Mouse (Mus musculus): ENCODE measurements around the gene Neu3. TPM values are rescaled to one million over a fixed set of nuclear protein-coding genes. Genes with fewer than 3 reads are reported as not detected.
"Not testable (repeated sequence)": the region's sequence is repeated elsewhere in the genome, so short reads cannot be mapped to it uniquely, and the experiment has no call there.

Gene Neu3
- total RNA-seq, 1 experiment from 2014 or later: 3.7 TPM

DNA sequence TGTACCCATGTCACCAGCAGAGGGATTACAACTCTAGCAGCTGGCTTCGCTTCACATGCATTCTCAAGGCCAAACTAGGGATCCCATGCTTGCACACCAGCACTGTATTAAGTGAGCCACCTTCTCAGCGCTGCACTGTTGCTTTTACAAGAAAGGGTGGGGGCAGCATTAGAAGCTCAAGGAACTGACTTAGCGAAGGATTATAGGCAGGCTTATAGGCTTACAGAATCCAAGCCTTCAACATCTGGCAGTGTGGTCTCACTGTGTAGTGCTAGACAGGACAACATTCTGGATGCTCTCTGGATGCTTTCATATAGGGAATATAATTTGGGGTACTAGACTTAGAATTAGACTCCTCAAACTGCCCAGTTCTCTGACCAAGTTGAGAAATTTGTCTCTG, 10.0 kb upstream of the Neu3 start:
- ATAC-seq (replicated peaks in 1 of 2; ENCODE audit: insufficient read depth in 1 of 2, low FRiP score in 2 of 2, low TSS enrichment in 1 of 2, low read depth in 1 of 2, poor library complexity in 2 of 2, severe bottlenecking in 2 of 2): no peak

DNA sequence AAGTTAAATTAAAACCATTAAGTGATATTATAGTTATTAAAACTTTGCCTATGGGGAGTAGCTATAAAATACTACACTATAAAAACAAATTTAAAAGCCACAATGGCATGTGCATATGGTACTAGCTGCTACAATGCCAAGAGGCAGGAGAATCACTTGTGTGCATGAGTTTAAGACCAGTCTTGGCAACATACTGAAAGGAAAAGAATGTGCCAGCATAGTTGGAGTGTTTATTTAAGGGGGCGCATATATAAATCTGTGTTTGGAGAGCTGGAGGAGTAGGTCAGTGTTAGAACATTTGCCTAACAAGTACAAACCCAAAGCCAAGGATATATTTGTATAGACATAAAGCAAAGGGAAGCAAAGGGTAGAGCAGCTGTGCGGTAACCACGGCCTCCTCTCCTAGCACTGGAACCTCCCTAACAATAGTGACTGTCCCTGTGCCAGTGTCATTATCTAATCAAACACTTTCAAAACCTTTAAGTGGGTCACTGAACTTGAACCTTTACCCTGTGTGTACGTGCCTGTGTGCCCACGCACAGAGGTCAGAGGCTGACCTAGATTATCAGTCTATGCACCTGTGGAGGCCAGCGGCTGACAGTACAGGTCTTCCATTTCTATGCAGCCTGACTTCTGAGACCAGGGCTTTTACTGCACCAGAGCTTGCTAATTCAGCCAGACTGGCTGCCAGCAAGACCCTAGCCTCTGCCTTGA, 9.3 kb upstream of the Neu3 start:
- ATAC-seq (replicated peaks in 1 of 2; ENCODE audit: insufficient read depth in 1 of 2, low FRiP score in 2 of 2, low TSS enrichment in 1 of 2, low read depth in 1 of 2, poor library complexity in 2 of 2, severe bottlenecking in 2 of 2): no peak

DNA sequence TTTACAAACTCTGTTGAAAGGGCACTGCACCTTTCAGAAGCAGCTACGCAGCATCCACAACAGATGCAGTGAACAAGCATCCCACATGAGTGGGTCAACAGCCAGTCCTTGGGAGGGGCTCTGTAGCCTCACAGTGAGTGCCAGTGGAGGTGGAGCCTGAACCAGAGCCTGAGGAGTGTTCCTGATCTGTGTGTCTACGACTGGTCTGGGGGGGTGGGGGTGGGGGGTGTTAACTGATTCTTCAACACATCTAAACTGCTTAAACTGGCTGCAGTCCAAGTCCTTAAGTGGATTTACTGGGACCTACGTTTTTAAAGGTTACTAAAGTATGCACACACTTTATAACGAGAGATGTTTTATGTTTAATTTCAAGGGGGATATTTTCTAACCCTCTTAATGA, 8.6 kb upstream of the Neu3 start:
- no peak for ATAC-seq (replicated peaks in 1 of 2; ENCODE audit: insufficient read depth in 1 of 2, low FRiP score in 2 of 2, low TSS enrichment in 1 of 2, low read depth in 1 of 2, poor library complexity in 2 of 2, severe bottlenecking in 2 of 2)

DNA sequence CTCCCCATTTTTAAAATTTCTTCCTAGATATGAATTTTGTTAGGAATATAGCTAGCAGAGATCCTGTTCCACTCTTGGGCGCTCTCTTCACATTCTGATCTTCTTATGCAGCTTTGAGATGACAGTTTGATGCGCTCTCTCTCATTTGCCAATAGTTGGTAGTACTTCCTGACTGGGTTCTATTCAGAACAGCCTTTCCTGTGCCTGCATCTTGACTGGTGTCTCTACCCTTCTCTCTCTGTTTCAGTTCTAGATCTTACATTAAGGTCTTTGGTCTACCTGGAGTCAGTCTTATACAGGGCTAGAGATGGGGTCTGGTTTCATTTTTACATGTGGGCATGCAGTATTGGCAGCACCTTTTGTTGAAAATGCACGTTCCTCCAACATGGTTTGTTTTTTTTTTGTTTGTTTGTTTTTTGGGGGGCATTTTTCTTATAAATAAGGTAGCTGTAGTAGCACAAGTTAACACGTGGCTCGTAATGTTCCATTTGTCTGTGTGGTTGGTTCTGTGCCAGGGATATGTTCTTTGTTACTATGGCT, 6.2 kb upstream of the Neu3 start:
- ATAC-seq (replicated peaks in 1 of 2; ENCODE audit: insufficient read depth in 1 of 2, low FRiP score in 2 of 2, low TSS enrichment in 1 of 2, low read depth in 1 of 2, poor library complexity in 2 of 2, severe bottlenecking in 2 of 2): no peak

DNA sequence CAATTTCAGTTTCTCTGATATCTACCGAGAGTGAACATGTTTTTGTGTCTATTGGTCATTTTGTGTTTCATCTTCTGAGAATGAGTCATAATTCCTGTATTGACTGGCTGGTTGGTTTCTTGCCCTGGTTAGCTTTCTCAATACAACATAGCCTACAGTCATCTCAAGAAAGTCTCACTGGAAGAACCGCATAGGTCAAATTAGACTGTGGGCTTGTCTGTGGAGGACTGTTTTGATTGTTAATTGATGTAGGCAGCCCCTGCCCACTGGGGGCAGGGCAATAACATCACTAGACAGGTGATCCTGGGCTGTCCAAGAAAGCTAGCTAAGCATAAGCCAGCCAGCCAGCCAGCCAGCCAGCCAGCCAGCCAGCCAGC, 5.6 kb upstream of the Neu3 start:
- no peak for ATAC-seq (replicated peaks in 1 of 2; ENCODE audit: insufficient read depth in 1 of 2, low FRiP score in 2 of 2, low TSS enrichment in 1 of 2, low read depth in 1 of 2, poor library complexity in 2 of 2, severe bottlenecking in 2 of 2)

DNA sequence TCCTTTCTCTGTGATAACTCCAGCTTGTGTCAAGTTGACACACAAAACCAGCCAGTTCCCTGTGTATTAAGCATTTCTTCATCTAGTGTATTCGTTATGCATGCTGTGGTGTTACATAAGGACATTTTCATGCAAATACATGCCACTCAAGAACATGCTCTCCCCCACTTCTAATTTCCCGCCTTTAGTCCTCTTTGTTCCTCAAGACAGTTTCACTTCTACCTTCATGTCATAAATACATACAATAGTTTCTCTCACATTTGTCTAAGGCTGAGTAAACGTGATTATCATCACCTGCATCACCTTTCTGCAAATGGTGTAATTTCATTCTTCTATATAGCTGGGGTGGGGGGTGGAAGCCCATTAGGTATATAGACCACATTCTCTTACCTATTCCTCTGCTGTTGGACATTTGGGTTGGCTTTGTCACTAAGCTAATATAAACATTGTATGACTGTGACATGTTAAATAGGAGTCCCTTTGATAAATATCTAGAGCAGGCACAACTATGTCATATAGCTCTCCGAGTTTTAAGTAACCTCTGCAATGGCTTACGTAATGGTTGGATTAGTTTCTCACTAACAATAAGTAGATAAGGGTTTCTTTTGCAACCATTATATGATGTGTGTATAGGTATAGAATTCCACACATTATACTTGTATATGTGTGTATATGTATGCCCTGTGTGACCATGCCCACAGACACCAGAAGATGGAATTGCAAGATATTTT, 5.1 kb upstream of the Neu3 start:
- ATAC-seq (replicated peaks in 1 of 2; ENCODE audit: insufficient read depth in 1 of 2, low FRiP score in 2 of 2, low TSS enrichment in 1 of 2, low read depth in 1 of 2, poor library complexity in 2 of 2, severe bottlenecking in 2 of 2): no peak

DNA sequence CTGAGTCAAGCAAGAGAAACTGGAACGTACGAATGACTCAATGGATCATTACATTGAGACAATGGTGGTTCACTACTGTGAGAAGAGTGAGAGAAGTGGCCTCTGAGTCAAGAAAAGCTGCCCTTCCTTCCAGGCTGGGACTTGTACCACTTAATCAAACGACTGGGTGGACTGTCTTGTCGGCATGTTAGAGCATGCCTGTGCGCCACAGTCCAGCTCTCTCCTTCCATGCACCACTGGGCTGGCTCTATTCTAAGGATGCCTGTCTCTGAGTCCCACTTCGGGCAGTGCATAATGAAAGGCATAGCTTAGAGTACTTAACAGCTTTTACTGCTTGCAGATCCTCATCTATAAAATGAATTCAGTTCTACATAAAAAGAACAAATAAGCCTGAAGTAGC, 2.1 kb downstream of the Neu3 start:
- no peak for ATAC-seq (replicated peaks in 1 of 2; ENCODE audit: insufficient read depth in 1 of 2, low FRiP score in 2 of 2, low TSS enrichment in 1 of 2, low read depth in 1 of 2, poor library complexity in 2 of 2, severe bottlenecking in 2 of 2)

DNA sequence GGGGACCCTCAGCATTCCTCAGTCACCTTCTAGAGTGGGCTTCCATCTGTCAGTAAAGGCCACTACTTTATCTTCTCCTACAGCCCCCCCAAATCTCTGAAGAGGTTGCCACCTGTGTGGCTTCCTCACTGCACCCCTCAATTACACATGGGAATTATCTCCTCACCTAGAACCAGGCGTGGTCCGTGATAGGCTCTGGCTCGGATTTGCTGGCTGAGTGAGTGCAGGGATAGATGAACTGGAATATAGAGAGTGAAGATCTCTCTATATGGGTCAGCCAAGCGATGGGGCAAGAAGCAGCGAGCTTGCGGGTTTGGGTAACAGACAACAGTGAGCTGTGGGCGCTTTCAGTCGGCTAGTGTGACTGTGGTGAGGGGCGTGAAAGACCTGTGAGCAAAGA, 2.7 kb downstream of the Neu3 start:
- no peak for ATAC-seq (replicated peaks in 1 of 2; ENCODE audit: insufficient read depth in 1 of 2, low FRiP score in 2 of 2, low TSS enrichment in 1 of 2, low read depth in 1 of 2, poor library complexity in 2 of 2, severe bottlenecking in 2 of 2)

DNA sequence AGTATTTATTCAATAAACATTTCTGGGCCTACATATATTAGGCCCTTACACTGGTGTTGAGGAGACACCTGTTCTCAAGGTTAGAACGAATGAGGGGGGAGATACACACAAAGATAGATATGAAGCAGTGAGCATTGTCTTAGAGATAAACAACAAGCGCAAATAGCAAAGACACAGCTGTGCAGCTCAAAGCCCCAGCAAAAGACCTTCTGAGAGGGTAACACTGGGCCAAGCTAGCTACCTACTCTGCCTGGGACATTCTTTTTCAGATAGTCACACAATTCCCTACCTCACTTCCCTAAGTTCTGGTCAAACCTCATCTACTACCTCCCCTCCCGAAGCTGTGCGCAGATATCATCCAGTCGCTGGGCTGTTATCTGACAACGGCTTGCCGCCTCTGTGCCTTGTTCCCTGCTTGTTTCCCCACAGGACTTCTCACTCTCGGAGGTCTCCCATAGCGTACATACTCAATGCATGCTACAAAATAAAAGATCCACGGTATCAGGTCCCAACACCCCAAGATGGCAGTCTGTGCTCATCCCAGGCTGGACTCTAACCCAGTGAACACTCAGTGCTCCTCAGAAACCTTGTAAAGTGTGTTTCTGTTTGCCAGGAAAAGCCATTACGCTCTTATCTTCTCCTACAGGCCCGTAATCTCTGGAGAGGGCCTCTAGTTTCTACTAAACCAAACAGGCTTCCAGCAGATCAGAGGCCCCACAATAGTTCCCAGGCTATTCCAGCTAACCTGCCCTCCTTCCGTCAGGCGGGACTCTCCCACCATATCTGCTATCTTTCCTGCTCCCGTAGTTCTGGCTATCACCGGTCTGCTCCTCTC, 3.4 kb downstream of the Neu3 start:
- ATAC-seq (replicated peaks in 1 of 2; ENCODE audit: insufficient read depth in 1 of 2, low FRiP score in 2 of 2, low TSS enrichment in 1 of 2, low read depth in 1 of 2, poor library complexity in 2 of 2, severe bottlenecking in 2 of 2): no peak

DNA sequence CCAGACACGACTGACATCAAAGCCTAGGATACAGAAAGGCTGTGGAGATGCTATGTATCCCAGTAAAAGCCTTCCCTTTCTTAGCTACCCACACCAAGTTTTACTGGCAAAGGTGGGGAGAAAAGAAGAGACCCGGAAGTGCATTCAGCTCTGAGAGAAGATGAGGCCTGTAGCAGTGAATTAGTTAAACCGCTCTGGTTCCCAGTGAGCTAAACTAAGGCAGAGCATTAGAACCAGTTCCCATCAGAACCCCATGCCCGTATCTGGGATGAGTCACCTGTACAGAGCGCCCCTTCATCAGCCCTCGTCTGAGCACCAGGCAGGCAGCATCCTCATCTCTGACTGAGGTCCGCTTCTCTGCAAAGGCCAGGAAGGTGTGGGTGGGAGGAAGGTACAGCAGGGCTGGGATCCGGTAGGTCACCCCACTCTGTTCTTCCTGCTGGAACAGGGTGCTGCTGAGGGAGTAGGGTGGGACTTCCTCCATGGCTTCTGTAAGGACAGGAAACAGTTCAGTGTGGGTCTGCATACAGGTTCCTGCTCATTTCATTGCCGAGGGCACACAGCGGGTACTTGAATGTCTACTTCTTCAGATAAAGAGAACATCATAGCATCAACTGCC, 5.1 kb downstream of the Neu3 start:
- ATAC-seq (replicated peaks in 1 of 2; ENCODE audit: insufficient read depth in 1 of 2, low FRiP score in 2 of 2, low TSS enrichment in 1 of 2, low read depth in 1 of 2, poor library complexity in 2 of 2, severe bottlenecking in 2 of 2): no peak

DNA sequence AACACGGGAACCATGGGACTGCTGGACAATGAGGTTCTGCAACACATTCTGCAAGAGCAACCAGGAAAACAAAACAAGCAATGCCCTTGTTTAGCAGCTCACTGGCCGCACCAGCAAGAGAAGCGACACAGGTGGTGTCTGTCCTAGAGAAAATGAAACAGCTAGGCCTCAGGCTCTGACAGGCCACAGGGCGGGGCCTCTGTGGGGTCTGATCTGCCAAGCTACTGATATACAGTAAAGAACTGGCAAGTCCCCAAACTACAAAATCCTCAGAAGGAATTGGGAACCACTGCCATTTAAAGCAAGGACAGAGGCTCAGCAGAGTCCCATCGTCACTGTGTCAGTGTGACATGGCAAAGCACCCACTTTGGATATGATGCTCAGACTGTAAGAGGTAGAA, 5.8 kb downstream of the Neu3 start:
- no peak for ATAC-seq (replicated peaks in 1 of 2; ENCODE audit: insufficient read depth in 1 of 2, low FRiP score in 2 of 2, low TSS enrichment in 1 of 2, low read depth in 1 of 2, poor library complexity in 2 of 2, severe bottlenecking in 2 of 2)

DNA sequence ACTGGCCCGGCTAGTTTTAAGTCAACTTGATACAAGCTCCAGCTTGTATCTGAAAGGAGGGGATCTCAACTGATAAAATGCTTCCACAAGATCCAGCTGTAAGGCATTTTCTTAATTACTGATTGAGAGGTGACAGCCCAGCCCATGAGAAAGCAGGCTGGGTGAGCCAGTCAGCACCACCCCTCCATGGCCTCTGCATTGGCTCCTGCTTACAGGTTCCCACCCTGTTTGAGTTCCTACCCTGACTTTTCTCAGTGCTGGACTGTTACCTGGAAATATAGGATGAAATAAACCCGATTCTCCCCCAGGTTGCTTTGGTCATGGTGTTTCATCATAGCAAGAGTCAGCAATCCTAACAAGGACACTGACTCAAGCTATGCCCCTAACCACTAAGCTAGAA, 6.3 kb downstream of the Neu3 start:
- no peak for ATAC-seq (replicated peaks in 1 of 2; ENCODE audit: insufficient read depth in 1 of 2, low FRiP score in 2 of 2, low TSS enrichment in 1 of 2, low read depth in 1 of 2, poor library complexity in 2 of 2, severe bottlenecking in 2 of 2)

DNA sequence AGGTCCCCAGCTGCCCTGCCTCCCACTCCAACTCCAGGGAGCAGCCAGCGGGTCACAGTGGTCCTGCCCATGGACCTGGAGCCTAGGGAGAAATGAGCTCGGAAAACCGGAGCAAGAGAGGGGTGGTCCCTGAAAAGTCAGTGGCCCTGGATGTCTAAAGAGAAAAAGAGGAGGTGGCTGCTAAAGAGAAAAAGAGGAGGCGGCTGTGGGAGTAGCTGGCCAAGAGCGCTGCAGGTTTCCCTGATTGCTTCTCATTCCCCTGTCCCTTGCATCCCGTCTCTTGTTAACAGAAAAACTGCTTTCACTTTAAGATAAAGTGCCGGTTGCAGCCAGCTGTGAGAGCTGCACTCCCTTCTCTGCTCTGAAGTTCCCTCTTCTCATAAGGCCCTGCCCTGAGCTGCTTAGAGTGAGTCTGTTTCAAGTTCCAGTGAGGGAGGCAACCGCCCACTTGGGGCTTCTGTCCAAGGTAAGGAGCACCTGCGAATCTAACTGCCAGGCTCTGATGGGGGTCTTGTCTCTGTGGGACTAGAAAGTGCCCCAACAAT, 10.0 kb downstream of the Neu3 start:
- ATAC-seq (replicated peaks in 1 of 2; ENCODE audit: insufficient read depth in 1 of 2, low FRiP score in 2 of 2, low TSS enrichment in 1 of 2, low read depth in 1 of 2, poor library complexity in 2 of 2, severe bottlenecking in 2 of 2): 0 out of 4 replicates have a peak, but pooled peaks of 1 of the 2 experiments have one; percentile 51

DNA sequence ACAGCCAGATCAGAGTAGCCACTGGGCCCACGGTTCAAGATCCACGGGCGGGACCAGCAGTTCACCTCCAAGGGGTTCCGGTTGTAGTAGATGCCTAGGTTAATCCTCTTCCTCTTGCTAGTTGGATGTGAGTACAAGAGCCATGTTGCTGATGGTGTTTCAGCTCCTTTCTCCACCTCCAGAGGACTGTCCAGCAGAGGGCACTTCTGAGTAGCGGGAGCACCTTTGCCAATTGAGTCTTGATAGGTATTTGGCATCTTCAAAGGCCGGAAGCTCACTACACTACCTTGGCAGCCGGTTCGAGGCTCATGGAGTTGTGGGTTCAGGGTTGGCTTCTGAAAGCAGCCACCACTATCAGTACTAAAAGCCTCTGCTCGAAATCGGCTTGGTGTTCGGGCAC, 14.8 kb downstream of the Neu3 start:
- ATAC-seq (replicated peaks in 1 of 2; ENCODE audit: insufficient read depth in 1 of 2, low FRiP score in 2 of 2, low TSS enrichment in 1 of 2, low read depth in 1 of 2, poor library complexity in 2 of 2, severe bottlenecking in 2 of 2): no peak

DNA sequence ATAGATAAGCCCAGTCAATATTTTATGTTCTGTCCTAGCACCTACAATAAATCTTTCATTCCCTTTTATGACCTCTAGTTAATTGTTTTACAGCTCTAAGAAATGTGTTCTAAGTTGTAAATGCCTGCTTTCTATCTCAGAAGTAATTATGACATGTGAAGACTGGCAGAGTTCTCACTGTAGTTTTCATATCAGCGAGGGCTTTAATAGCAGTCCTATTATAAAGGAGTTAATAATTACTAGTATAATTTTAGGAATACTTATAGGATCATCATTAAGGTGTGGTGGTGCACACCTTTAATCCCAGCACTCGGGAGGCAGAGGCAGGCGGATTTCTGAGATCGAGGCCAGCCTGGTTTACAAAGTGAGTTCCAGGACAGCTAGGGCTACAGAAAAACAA, 16.6 kb downstream of the Neu3 start:
- no peak for ATAC-seq (replicated peaks in 1 of 2; ENCODE audit: insufficient read depth in 1 of 2, low FRiP score in 2 of 2, low TSS enrichment in 1 of 2, low read depth in 1 of 2, poor library complexity in 2 of 2, severe bottlenecking in 2 of 2)

DNA sequence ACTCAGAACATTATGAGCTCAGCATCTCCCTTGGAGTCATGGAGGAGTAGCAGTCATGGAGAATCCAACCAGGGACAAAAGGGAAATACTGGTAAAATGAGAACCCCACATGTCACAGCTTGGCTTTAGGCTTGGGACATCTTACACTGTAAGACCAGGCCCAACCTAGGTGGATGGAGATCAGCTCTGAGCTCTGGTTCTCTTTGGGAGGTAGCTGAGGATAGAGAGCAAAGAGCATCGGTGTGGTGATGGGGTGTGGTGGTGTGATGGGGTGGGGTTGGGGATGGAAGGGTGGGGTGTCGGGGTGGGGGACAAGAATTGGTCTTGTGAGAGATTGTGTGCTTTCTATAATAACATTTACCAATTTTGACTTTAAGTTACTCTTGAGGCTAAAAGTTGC, 17.4 kb downstream of the Neu3 start:
- no peak for ATAC-seq (replicated peaks in 1 of 2; ENCODE audit: insufficient read depth in 1 of 2, low FRiP score in 2 of 2, low TSS enrichment in 1 of 2, low read depth in 1 of 2, poor library complexity in 2 of 2, severe bottlenecking in 2 of 2)

DNA sequence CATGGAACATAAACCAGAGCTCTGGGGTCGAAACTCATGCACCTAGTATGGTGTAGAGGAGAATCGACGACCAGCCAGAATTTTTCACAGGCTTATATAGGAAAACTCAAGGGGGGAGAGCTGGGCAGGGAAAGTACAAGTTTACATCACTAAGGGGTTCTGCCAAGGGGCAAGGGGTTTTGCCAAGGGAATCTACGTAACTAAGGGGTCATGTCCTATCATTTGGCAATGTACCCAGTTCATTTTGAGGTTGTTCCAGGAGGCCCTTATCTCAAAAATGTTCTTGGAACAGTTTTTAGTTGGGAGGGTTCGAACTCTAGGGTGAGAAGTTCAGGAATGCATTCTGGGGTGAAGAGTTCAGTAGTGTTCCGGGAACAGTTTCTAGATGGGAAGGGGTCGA, 21.2 kb downstream of the Neu3 start:
- ATAC-seq (replicated peaks in 1 of 2; ENCODE audit: insufficient read depth in 1 of 2, low FRiP score in 2 of 2, low TSS enrichment in 1 of 2, low read depth in 1 of 2, poor library complexity in 2 of 2, severe bottlenecking in 2 of 2): not testable (repeated sequence)
